Mouse (Mus musculus) mammary gland, adult 2 months (tissue): ENCODE results near the gene Cd247. TPM values are rescaled to one million over a fixed set of nuclear protein-coding genes. Genes with fewer than 3 reads are reported as not detected.

Experiments
- polyA plus RNA-seq: library from polyadenylated mRNA; depleted of rRNA; stranded (reverse); fragments of >200 nt; gene quantifications from 2 replicates; pipeline ENCODE4 v1.2.3, GENCODE M21; 2012; ENCODE audit warnings: low replicate concordance; rRNA removed

Gene Cd247
- polyA plus RNA-seq, result 38.7 and 47.3 TPM in 2 replicates

DNA sequence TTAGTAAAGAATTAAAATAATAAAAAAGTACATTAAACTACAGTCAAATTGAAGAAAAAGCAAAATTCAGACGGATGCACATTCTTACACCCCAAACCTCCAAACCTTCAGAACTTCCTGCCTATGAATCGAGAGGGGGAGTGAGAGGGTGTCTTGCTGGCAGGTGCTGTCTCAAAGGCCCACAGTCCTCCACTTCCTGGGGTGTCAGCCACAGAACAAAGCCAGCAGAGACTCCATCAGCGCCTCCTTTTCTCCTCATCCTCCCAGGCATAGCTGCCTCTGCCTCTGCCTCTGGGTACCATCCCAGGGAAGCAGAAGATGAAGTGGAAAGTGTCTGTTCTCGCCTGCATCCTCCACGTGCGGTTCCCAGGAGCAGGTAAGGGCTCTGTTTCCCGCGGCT is at the start of gene Cd247:
Cd247 (plus strand) TSS at position 171 of the 400 bp plus-strand sequence.

DNA sequence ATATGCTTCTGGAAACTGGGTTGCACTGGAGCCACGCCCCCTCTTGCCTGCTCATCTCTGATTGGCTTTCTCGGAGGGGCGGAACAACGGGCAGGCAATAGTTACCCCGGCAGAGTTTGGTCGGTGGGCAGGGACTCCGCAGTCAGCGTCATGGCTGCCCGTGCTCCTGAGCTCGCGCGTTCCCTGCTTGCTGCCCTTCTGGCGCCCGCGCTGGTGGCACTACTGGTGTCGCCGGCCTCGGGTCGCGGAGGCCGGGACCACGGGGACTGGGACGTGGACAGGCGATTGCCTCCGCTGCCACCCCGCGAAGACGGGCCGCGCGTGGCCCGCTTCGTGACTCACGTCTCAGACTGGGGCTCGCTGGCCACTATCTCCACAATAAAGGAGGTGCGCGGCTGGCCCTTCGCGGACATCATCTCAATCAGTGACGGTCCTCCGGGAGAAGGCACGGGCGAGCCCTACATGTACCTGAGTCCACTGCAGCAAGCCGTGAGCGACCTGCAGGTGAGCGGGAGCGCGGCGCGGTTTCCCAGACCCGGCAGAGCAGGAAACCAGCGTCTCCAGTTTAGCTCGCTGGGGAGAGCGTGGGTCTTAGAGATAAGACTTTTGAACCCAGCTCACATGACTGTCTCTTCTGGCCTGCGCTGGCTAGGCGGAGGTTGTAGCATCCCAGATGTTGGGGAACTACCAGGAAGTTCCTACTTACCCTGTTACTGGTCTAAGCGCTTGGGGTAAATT is 24.7 kb upstream of the Cd247 start, which contains the start of gene Creg1:
Creg1 (plus strand) TSS at position 112 of the 738 bp plus-strand sequence.

Other genes starting within 250 kb of the Cd247 start
- 18.5 and 36.9 TPM in 2 replicates for gene Mpzl1, start 154.1 kb upstream of the Cd247 start, polyA plus RNA-seq
- gene Rcsd1, start 78.9 kb upstream of the Cd247 start, polyA plus RNA-seq, result 41.2 and 48.5 TPM in 2 replicates
- 60.0 and 75.3 TPM in 2 replicates for gene Creg1, start 24.9 kb upstream of the Cd247 start, polyA plus RNA-seq
- gene Pou2f1, start 214.0 kb downstream of the Cd247 start, polyA plus RNA-seq, result 13.3 and 20.8 TPM in 2 replicates